Mouse (Mus musculus): ENCODE data around the gene Gm3005.
"Not testable (repeated sequence)": the region's sequence is repeated elsewhere in the genome, so short reads cannot be mapped to it uniquely, and the experiment has no call there.

The Gm3005 gene

DNA sequence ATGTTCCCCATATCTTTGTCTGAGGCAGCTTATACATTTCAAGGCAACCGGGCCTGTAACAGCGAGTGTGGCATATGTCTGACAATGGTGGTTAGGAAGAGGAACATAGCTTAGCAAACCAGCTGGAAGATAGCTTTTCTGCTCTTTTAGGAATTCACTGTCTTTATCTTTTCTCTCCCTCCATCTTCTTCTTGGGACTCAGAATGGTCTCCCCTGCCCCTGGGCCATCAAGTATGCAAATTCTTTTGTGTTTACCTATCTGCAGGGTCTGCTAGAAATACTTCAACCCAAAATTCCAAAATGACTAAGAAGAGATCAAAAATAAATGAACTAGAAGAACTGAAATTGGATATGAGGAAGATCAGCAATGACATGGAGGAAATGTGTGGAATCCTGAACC lies at the start of gene Gm3005:
Gene Gm3005, plus strand, starts transcription at position 301 of the 400 bp plus-strand sequence.
- not testable (repeated sequence) for DNase-seq

DNA sequence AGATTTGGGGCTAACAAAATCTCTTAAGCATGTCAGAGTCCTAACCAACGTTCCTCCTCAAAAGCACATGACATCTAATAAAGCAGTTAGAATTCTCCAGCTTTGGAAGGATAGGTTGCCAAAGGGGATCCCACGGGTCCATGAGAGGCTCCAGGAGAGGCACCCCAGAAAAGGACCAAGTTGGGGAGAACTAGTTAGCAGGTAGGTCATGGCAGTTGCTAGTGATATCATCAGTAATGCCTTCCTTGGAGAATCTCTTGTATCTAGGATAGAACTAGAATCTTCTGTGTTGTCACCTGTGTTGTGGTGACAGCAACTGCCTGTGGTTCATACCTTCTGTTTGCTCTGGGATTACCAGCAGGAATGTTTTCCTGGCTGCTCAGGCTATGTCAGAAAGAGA lies 33.1 kb upstream of the Gm3005 start, which contains the start of gene Gm10413:
Gene Gm10413, plus strand, starts transcription at position 301 of the 400 bp plus-strand sequence.
- not testable (repeated sequence) for DNase-seq

DNA sequence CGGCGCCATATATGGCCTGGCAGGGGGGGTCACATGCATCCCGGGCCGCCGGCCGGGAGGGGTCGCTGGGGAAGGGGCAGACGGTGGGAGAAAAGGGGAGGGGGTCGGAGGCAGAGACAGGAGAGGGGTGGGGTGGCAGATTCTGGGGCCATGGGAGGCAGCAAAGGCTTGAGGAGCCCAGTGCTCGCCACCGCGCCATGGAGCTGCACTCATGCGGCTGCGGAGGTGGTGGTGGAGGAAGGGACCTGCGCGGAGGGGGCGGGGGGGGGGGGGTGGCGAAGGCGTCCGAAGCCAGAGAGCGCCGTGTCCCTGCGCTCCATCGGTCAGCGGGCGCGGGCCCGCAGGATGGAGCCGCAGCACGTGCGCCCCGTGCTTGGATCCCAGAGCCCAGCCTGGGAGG lies 15.6 kb upstream of the Gm3005 start, which contains the start of gene Gm10409:
Gene Gm10409, plus strand, starts transcription at position 301 of the 400 bp plus-strand sequence.
- not testable (repeated sequence) for DNase-seq

DNA sequence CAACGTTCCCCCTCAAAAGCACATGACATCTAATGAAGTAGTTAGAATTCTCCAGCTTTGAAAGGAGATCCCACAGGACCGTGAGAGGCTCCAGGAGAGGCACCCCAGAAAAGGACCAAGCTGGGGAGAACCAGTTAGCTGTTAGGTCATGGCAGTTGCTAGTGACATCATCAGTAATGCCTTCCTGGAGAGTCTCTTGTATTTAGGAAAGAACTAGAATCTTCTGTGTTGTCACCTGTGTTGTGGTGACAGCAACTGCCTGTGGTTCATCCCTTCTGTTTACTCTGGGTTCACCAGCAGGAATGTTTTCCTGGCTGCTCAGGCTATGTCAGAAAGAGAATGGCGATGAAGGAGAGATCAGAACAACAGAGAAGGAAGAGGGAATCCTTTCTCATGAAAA lies 21.2 kb downstream of the Gm3005 start, which contains the start of gene Gm10408:
Gene Gm10408, plus strand, starts transcription at position 301 of the 400 bp plus-strand sequence.
- not testable (repeated sequence) for DNase-seq

DNA sequence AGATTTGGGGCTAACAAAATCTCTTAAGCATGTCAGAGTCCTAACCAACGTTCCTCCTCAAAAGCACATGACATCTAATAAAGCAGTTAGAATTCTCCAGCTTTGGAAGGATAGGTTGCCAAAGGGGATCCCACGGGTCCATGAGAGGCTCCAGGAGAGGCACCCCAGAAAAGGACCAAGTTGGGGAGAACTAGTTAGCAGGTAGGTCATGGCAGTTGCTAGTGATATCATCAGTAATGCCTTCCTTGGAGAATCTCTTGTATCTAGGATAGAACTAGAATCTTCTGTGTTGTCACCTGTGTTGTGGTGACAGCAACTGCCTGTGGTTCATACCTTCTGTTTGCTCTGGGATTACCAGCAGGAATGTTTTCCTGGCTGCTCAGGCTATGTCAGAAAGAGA lies 206.3 kb downstream of the Gm3005 start, which contains the start of gene Gm3012:
Gene Gm3012, plus strand, starts transcription at position 301 of the 400 bp plus-strand sequence.
- DNase-seq, result not testable (repeated sequence)
